Mouse (Mus musculus) testis, postnatal 10 days (tissue): ENCODE results near the gene Mllt1.

Experiments used
- DNase-seq: peaks from one replicate; pipeline ENCODE4 v3.0.0; 2021; ENCODE audit warnings: low spot score

The Mllt1 gene

GRCm38 (mm10) chr17:56877426-56877825 is 57.8 kb downstream of the Mllt1 start:
- DNase-seq = no peak

DNA sequence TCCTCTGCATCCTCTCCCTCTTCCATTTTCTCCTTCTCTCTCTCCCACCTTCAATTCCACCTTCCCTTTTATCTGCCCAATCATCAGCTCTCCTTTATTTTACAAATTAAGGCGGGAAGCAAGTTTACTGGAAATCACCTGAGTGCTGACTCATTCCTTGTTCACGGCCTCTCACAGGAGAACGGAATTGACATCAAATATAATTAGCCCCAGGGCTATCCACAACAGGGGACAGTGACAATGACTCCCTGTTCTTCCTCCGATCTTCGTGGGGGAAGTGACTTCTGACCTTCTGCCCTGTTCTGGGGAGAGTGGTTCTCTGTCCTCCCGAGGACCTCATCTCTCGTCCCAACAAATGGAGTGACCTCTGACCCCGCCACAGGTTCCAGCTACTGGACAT is 58.2 kb downstream of the Mllt1 start:
- no peak for DNase-seq

DNA sequence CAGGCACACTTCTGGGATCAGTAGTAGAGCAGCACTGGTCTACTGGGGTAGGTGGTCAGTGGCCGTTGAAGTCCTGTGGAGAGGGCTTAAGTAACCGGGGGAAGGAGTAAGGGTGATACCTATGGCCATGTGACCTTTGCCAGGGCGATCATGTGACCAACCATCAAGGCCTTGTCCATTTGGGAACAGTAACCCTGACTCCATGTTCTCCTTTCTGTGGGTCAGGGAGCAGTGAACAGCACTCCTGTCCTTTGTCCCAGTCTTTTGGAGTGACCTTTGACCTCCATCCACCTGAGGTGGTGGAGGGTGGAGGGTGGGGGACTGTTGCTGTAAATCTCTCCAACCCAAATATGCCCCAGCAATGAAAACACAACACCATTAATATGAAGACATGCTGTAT is 58.8 kb downstream of the Mllt1 start:
- DNase-seq = no peak

DNA sequence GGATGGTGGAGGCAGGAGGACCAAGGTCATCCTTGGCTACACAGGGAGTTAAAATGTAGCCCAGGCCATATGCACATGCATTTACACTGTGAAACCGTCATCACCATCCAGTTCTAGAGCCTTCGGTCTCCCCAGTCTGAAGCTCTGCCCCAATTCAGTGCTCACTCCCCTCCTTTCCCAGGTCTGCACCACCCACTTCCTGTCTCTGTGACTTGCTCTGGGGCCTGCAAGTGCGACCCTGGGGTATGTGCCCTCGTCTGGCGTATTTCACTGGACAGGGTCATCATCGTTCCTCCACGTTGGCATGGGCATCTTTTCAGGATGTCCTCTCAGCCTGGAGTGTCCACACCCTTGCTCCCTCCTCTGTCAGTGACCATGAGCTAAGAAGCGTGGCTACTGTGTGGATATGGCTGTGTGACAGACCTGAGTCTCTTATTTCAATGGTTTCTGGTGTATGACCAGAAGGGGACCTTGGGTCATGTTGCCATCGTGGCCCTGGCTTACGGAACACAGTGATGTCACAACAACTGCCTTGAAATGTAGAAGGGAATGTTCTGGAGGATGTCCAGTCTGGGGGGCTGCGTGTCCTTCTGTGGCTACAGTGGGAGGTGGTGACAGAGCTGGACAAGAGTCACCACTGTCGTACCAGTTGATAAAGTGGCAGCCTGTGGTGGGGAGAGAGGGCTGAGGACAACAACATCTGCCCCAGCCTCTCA is 60.1 kb downstream of the Mllt1 start, which contains the start of gene 1700061G19Rik:
TSS of gene 1700061G19Rik (plus strand) at position 542 of the 716 bp plus-strand sequence.
- DNase-seq = no peak

GRCm38 (mm10) chr17:56874237-56874636 is 61.0 kb downstream of the Mllt1 start, which contains the start of gene Acsbg2:
Acsbg2 (minus strand) TSS chr17:56874447.
- no peak for DNase-seq

- DNase-seq = no peak
Measured at GRCm38 (mm10) chr17:56872512-56872911, 62.7 kb downstream of the Mllt1 start.

DNA sequence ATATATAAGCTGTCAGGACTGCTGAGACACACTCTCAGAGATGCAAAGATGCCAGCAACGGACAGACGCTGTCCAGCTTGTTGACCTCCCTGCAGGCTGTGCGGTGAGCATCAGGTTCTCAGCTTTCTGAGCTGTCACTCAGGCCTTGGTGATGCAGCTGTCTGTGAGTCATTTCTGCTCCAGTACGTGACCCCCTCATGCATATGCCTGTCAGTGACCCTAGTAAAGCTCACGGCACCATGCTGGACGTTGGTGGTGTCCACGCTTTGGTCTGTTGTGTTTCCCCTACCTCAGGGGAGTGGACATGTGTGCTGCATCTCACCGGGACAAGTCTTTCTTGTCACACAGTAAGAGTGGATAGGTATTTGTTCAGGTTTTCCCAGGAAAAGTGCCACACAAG is 63.4 kb downstream of the Mllt1 start:
- DNase-seq = no peak

DNA sequence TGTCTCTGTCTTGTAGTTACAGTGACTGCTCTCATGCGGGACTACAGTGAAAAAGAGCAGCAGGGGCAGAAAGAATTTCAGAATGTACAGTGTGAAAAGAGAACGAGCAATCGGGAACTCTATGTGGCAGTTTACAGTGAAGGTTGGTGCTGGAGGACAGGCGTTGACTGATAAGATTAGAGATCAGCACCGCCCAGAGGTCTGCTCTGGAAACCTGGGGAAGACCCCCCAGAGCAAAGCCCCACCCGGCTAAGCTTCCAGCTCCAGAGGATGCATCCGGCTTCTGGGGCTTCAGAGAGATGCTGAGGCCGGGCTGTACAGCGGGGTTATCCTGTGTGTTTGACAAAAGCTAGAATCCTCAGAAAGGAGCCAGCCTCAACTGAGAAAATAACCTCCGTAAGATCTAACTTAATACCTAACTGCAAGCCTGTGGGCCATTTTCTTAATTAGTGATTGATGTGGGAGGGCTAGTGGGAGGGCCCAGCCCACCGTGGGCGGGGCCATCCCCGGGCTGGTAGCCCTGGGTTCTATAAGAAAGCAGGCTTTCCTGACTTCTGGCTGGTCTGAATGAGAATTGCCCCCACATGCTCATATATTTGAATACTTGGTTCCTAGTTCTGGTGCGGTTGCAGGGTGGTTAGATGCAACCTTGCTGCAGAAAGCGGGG is 64.8 kb downstream of the Mllt1 start:
- DNase-seq = no peak

- DNase-seq = no peak
Measured at GRCm38 (mm10) chr17:56869481-56869977, 65.7 kb downstream of the Mllt1 start.

DNA sequence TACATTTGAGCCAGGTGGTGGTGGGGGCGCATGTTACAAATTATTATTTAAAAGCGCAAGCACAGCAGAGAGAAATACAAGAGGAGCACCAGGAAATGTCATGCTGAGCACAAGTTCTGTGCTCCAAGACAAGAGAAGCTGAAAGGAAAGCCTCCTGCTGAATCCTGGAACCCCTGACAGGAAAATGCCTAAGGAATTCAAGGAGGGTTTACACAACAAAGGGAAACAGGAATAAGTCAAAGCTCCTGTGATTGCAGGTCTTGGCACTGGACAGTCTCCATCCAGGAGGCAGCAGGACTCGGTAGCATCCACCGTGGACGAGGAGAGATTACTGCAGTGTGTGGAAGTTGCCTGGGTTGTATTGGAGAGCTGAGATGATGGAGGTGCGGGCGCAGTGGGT is 69.1 kb downstream of the Mllt1 start:
- no peak for DNase-seq

DNA sequence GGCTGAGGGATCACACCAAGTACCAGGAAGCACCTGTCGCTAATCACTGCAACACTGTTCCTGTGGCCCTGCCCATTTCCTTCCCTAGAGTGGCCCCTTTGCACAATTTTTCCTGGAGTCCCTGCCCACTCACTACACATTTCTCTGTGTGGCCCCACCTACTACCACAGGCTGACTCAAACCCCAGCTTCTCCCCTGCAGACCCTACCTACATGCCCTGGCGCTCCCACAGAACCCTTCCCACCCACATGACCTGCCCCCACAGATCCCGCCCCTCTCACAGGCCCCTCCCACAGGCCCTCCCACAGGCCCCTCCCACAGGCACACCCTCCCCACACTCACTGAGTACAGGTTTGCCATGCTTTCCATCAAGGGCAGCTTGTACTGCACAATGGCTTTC is 74.0 kb downstream of the Mllt1 start:
- DNase-seq = no peak

GRCm38 (mm10) chr17:56858922-56859321 is 76.3 kb downstream of the Mllt1 start:
- no peak for DNase-seq

GRCm38 (mm10) chr17:56858216-56858615 is 77.0 kb downstream of the Mllt1 start:
- peak; percentile 79 for DNase-seq

GRCm38 (mm10) chr17:56855421-56855820 is 79.8 kb downstream of the Mllt1 start:
- DNase-seq = no peak

- no peak for DNase-seq
Measured at GRCm38 (mm10) chr17:56851167-56851566, 84.0 kb downstream of the Mllt1 start.

- no peak for DNase-seq
Measured at GRCm38 (mm10) chr17:56849710-56850109, 85.5 kb downstream of the Mllt1 start.

DNA sequence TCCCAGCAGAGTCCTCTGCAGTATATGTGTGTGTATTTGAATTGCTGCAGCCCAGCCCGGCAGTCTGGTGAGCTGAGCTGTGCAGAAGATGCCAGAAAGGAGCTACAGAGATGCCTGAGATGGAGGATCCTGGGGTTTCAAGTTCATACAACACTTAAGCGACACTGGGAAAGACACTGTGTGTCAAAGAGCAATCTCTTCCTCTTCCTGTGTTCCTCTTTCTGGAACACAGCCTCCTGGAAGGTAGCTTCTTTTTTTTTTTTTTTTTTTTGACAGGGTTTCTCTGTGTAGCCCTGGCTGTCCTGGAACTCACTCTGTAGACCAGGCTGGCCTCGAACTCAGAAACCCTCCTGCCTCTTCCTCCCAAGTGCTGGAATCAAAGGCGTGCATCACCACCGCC is 86.4 kb downstream of the Mllt1 start:
- DNase-seq = no peak

GRCm38 (mm10) chr17:56843678-56844077 is 91.5 kb downstream of the Mllt1 start:
- DNase-seq = no peak
